Mouse (Mus musculus) cerebellum, adult 2 months (tissue): ENCODE data around the gene Cpne5.

Experiments used
- CTCF ChIP-seq: fragments of 200-500 bp; IDR thresholded peaks from 2 replicates; pipeline ENCODE4 v1.5.1; 2011; ENCODE audit warnings: low read depth, mild to moderate bottlenecking, control low read depth, low read length, moderate library complexity, borderline replicate concordance; ENCODE audit not compliant: insufficient read depth
- POLR2A ChIP-seq: fragments of 200-500 bp; IDR thresholded peaks from 2 replicates; pipeline ENCODE4 v1.6.1; 2011; ENCODE audit warnings: low read length, control low read depth, borderline replicate concordance; ENCODE audit not compliant: insufficient read depth

- no peak for TF ChIP-seq POLR2A
- no peak for TF ChIP-seq CTCF
Measured at GRCm38 (mm10) chr17:29141577-29141976, 96.4 kb downstream of the Cpne5 start.
